8 mouse cellular contexts compared by ENCODE assay signal in genomic region chr9:76566515-76567280, GRCm38 (mm10). TPM values are rescaled to one million over a fixed set of nuclear protein-coding genes. Genes with fewer than 3 reads are reported as not detected.
DNase-seq lines count a peak whose midpoint lies in the region; ATAC-seq and TF ChIP-seq lines count a peak whose summit lies in the region.

Gene Fam83b (minus strand): TSS chr9:76567116.

- H3K4me1 ChIP-seq in hindbrain, embryonic 16.5 days (ENCODE audit: control insufficient read depth, insufficient read depth, low read depth, low read length): peaks cover 4% of the 10 kb centered on the region
- H3K4me1 ChIP-seq in liver, embryonic 11.5 days (replicated peaks; ENCODE audit: control insufficient read depth, insufficient read depth, low read length): no peaks in the 10 kb centered on the region
- no peaks in the 10 kb centered on the region for H3K4me1 ChIP-seq in midbrain, postnatal 0 days (ENCODE audit: insufficient read depth, low read length)

- no peaks in the 10 kb centered on the region; the same call in 1 of the 2 replicates for H3K27me3 ChIP-seq in hindbrain, embryonic 16.5 days (replicated peaks; ENCODE audit: control insufficient read depth, insufficient read depth, low read length)
- peaks cover 20% of the 10 kb centered on the region for H3K27me3 ChIP-seq in liver, embryonic 11.5 days (replicated peaks; ENCODE audit: control insufficient read depth, insufficient read depth, low read length)
- peaks cover 6% of the 10 kb centered on the region; the same call in 1 of the 2 replicates for H3K27me3 ChIP-seq in midbrain, postnatal 0 days (ENCODE audit: insufficient read depth, low read length)

- no peak within 1 kb of the TSS for H3K27ac ChIP-seq in left cerebral cortex, adult 2 months
- H3K27ac ChIP-seq in hindbrain, embryonic 16.5 days (ENCODE audit: low read depth, low read length): no peak within 1 kb of the TSS
- no peak within 1 kb of the TSS for H3K27ac ChIP-seq in liver, embryonic 11.5 days (ENCODE audit: low read depth, low read length)
- no peak within 1 kb of the TSS for H3K27ac ChIP-seq in midbrain, postnatal 0 days (ENCODE audit: low read depth, low read length)

- 5% methylated on average over 33 of the region's 40 CpGs for WGBS in hindbrain, embryonic 16.5 days
- WGBS in liver, embryonic 11.5 days: 2% methylated on average over 40 of the region's 40 CpGs
- WGBS in midbrain, postnatal 0 days: 5% methylated on average over 40 of the region's 40 CpGs

- peak within 1 kb of the TSS; percentile 45 for H3K4me3 ChIP-seq in left cerebral cortex, adult 2 months
- H3K4me3 ChIP-seq in hindbrain, embryonic 16.5 days (ENCODE audit: low read length): peak within 1 kb of the TSS; percentile 67
- peak within 1 kb of the TSS; percentile 60 for H3K4me3 ChIP-seq in liver, embryonic 11.5 days (ENCODE audit: low read depth, low read length)
- H3K4me3 ChIP-seq in midbrain, postnatal 0 days (ENCODE audit: low read depth, low read length): peak within 1 kb of the TSS; percentile 67

- H3K9ac ChIP-seq in hindbrain, embryonic 16.5 days (ENCODE audit: low read depth, low read length): peak within 1 kb of the TSS; percentile 65
- H3K9ac ChIP-seq in liver, embryonic 11.5 days (ENCODE audit: low read depth, low read length): 0 out of 2 replicates have a peak within 1 kb of the TSS, but pooled peaks have one; percentile 8
- peak within 1 kb of the TSS; percentile 37 for H3K9ac ChIP-seq in midbrain, postnatal 0 days (replicated peaks; ENCODE audit: low read length, poor library complexity, severe bottlenecking)

- no peak for TF ChIP-seq CTCF in left cerebral cortex, adult 2 months (IDR thresholded peaks at IDR 0.05)
- no peak for TF ChIP-seq CTCF in midbrain, postnatal 0 days (IDR thresholded peaks at IDR 0.05)

- peak within 1 kb of the TSS; percentile 100 for H3K4me2 ChIP-seq in hindbrain, embryonic 16.5 days (ENCODE audit: low read length)
- peak within 1 kb of the TSS; percentile 93 for H3K4me2 ChIP-seq in liver, embryonic 11.5 days
- H3K4me2 ChIP-seq in midbrain, postnatal 0 days (ENCODE audit: low read depth, low read length, poor library complexity, severe bottlenecking): peak within 1 kb of the TSS; percentile 100

- intact Hi-C loops in left cerebral cortex, adult 2 months (cut with DNase I): no loop called here
- intact Hi-C loops in left cerebral cortex, postnatal 4 days (cut with DNase I): no loop called here

- peak; percentile 55 for ATAC-seq in hindbrain, embryonic 16.5 days
- ATAC-seq in liver, embryonic 11.5 days (replicated peaks; ENCODE audit: low FRiP score): peak; percentile 54; the same call in 1 of the 2 replicates
- ATAC-seq in midbrain, postnatal 0 days (ENCODE audit: low FRiP score): peak; percentile 53; the same call in 1 of the 2 replicates

- no peaks in the 10 kb centered on the region for H3K36me3 ChIP-seq in hindbrain, embryonic 16.5 days (ENCODE audit: control insufficient read depth, insufficient read depth, low read length)
- H3K36me3 ChIP-seq in liver, embryonic 11.5 days (ENCODE audit: control insufficient read depth, insufficient read depth, low read length): no peaks in the 10 kb centered on the region
- no peaks in the 10 kb centered on the region for H3K36me3 ChIP-seq in midbrain, postnatal 0 days (ENCODE audit: insufficient read depth, low read length)

- DNase-seq in left cerebral cortex, adult 2 months (ENCODE audit: extremely low spot score in 1 of 2, low spot score in 2 of 2): peak in 1 of 2 experiments; percentile 12
- no peak for DNase-seq in left cerebral cortex, postnatal 4 days
- DNase-seq in embryo, embryonic 9.5 days (ENCODE audit: extremely low spot score): peak; percentile 48
- DNase-seq in liver, embryonic 11.5 days (ENCODE audit: low spot score): no peak
- DNase-seq in midbrain, postnatal 0 days (ENCODE audit: low spot score): no peak
- peak; percentile 55 for DNase-seq in urinary bladder, postnatal 25 days (ENCODE audit: low spot score)
- no peak for DNase-seq in frontal cortex, postnatal 25 days (ENCODE audit: low spot score in 2 of 2)

- no peaks in the 10 kb centered on the region for H3K9me3 ChIP-seq in hindbrain, embryonic 16.5 days (ENCODE audit: control insufficient read depth, low read length)
- no peaks in the 10 kb centered on the region for H3K9me3 ChIP-seq in liver, embryonic 11.5 days (ENCODE audit: control insufficient read depth, low read length)
- H3K9me3 ChIP-seq in midbrain, postnatal 0 days (ENCODE audit: low read length): no peaks in the 10 kb centered on the region

RNA-seq across cellular contexts. Expression of gene Fam83b, which starts in this region (rescaled TPM):
- not detected for total RNA-seq in left cerebral cortex, adult 2 months (2021)
- total RNA-seq in left cerebral cortex, postnatal 4 days (2021): under 1 TPM; 0.18 to 0.24 TPM
- polyA plus RNA-seq in hindbrain, embryonic 16.5 days (2015; fragmentation: Nextera tagmentation; extraction: Ambion mirVana): 0.04 and 0.08 TPM in 2 replicates
- 0.04 and 0.16 TPM in 2 replicates for polyA plus RNA-seq in liver, embryonic 11.5 days (2014; fragmentation: Nextera tagmentation; extraction: Ambion mirVana)
- 0.09 and 0.44 TPM in 2 replicates for total RNA-seq in midbrain, postnatal 0 days (2014; rRNA removed)
- polyA plus RNA-seq in midbrain, postnatal 0 days (2015; fragmentation: Nextera tagmentation; extraction: Ambion mirVana): 0.05 and 0.12 TPM in 2 replicates

Comparison
In these comparisons a context has a peak if more than half of its experiments do, and no peak if none do; other contexts are left out.
1. Peak in ATAC-seq, H3K4me3 ChIP-seq, H3K9ac ChIP-seq and H3K4me2 ChIP-seq in hindbrain, embryonic 16.5 days; RNA of the gene not detected or under 1 TPM.
2. Peak in ATAC-seq, H3K4me3 ChIP-seq, H3K9ac ChIP-seq and H3K4me2 ChIP-seq in liver, embryonic 11.5 days; RNA of the gene not detected or under 1 TPM.
3. Peak in ATAC-seq, H3K4me3 ChIP-seq, H3K9ac ChIP-seq and H3K4me2 ChIP-seq in midbrain, postnatal 0 days; RNA of the gene not detected or under 1 TPM.
4. DNase-seq: peak in embryo, embryonic 9.5 days (single experiment) and urinary bladder, postnatal 25 days (single experiment); none in left cerebral cortex, postnatal 4 days (single experiment), liver, embryonic 11.5 days (single experiment), midbrain, postnatal 0 days (single experiment) and frontal cortex, postnatal 25 days (0 of 2).
5. H3K9ac ChIP-seq: peak in every context shown above with its lines; median percentile 65 in hindbrain, embryonic 16.5 days; 37 in midbrain, postnatal 0 days; 8 in liver, embryonic 11.5 days.
6. Peak in every context shown above with its lines, with median percentiles within 50 percentile points of each other: H3K4me3 ChIP-seq, ATAC-seq and H3K4me2 ChIP-seq.